Mouse (Mus musculus) large intestine, adult 2 months (tissue): ENCODE data around the gene Arl9. TPM values are rescaled to one million over a fixed set of nuclear protein-coding genes. Genes with fewer than 3 reads are reported as not detected.
"Not testable (repeated sequence)": the region's sequence is repeated elsewhere in the genome, so short reads cannot be mapped to it uniquely, and the experiment has no call there.

Experiments used
- DNase-seq: peaks from one replicate; pipeline ENCODE4 v3.0.0-alpha.2; 2012; ENCODE audit warnings: low read depth, low spot score
- WGBS: fragments of 180-500 bp; shearing (Covaris S2); methylation state at CpG from one replicate; pipeline ENCODE4 v1.1.7; 2018; 5-methylcytosine and 5-hydroxymethylcytosine counted together
- polyA plus RNA-seq: library from polyadenylated mRNA; depleted of rRNA; stranded (reverse); fragments of >200 nt; gene quantifications from 2 replicates; pipeline ENCODE4 v1.2.3, GENCODE M21; 2012; rRNA removed

The Arl9 gene
- polyA plus RNA-seq, 1 experiment, result 0.40 TPM

GRCm38 (mm10) chr5:77013171-77013570 lies 9.3 kb downstream of the Arl9 start:
- 65% methylated on average over 3 of the region's 3 CpGs for WGBS
- DNase-seq, result no peak

GRCm38 (mm10) chr5:77015544-77016482 lies 12.0 kb downstream of the Arl9 start, which contains the start of gene Thegl:
Gene Thegl (plus strand): TSS chr5:77016023.
- peak; percentile 67 for DNase-seq
- WGBS, result 16% methylated on average over 57 of the region's 57 CpGs

GRCm38 (mm10) chr5:77028034-77028433 lies 24.2 kb downstream of the Arl9 start:
- DNase-seq, result no peak
- WGBS, result 63% methylated on average over 3 of the region's 3 CpGs

GRCm38 (mm10) chr5:77029735-77030134 lies 25.9 kb downstream of the Arl9 start:
- DNase-seq, result peak; percentile 8
- 59% methylated on average over 5 of the region's 5 CpGs for WGBS

GRCm38 (mm10) chr5:77035101-77035500 lies 31.2 kb downstream of the Arl9 start:
- not testable (repeated sequence) for DNase-seq

GRCm38 (mm10) chr5:77038451-77038850 lies 34.6 kb downstream of the Arl9 start:
- 87% methylated on average over 10 of the region's 10 CpGs for WGBS
- no peak for DNase-seq

- DNase-seq, result no peak
Observed at GRCm38 (mm10) chr5:77039391-77039790, 35.5 kb downstream of the Arl9 start.

- DNase-seq, result no peak
- WGBS, result 57% methylated on average over 5 of the region's 5 CpGs
Observed at GRCm38 (mm10) chr5:77044362-77044761, 40.5 kb downstream of the Arl9 start.

- 94% methylated on average over 5 of the region's 5 CpGs for WGBS
- DNase-seq, result no peak
Observed at GRCm38 (mm10) chr5:77052616-77053015, 48.8 kb downstream of the Arl9 start.

GRCm38 (mm10) chr5:77056881-77057440 lies 53.1 kb downstream of the Arl9 start:
- DNase-seq, result no peak
- WGBS, result 66% methylated on average over 12 of the region's 12 CpGs

Other genes with a start within 250 kb of the Arl9 start
- gene Aasdh, start 98.5 kb upstream of the Arl9 start, polyA plus RNA-seq, result 5.6 and 6.0 TPM in 2 replicates
- 20.0 and 22.1 TPM in 2 replicates for gene Paics, start 52.7 kb upstream of the Arl9 start, polyA plus RNA-seq
- 2.2 and 2.9 TPM in 2 replicates for gene Ppat, start 52.5 kb upstream of the Arl9 start, polyA plus RNA-seq
- 17.4 and 24.2 TPM in 2 replicates for gene Srp72, start 29.4 kb upstream of the Arl9 start, polyA plus RNA-seq
- 0.14 TPM in 1 of 2 replicates, not detected in the other for gene Thegl, start 12.0 kb downstream of the Arl9 start, polyA plus RNA-seq
- gene Hopx, start 111.1 kb downstream of the Arl9 start, polyA plus RNA-seq, result 58.4 and 68.0 TPM in 2 replicates
- gene Spink2, start 207.4 kb downstream of the Arl9 start, polyA plus RNA-seq, result 0.43 and 0.56 TPM in 2 replicates